Mouse (Mus musculus) hindbrain, postnatal 0 days (tissue): ENCODE measurements around the gene Gm20708. TPM values are rescaled to one million over a fixed set of nuclear protein-coding genes. Genes with fewer than 3 reads are reported as not detected.

ENCODE experiments used
- ATAC-seq: fragments of 200-750 bp; cut with Nextera tagmentation; 2 replicates; pipeline ENCODE4 v1.8.0; 2017; ENCODE audit warnings: mild to moderate bottlenecking, moderate TSS enrichment, moderate library complexity
- DNase-seq: peaks from one replicate; pipeline ENCODE4 v3.0.0-alpha.2; 2015; ENCODE audit warnings: low spot score
- H3K27ac ChIP-seq: fragments of 300-500 bp; sonication (generic); 2 replicates; pipeline ENCODE4 v1.5.1; 2014; ENCODE audit warnings: mild to moderate bottlenecking
- H3K27me3 ChIP-seq: fragments of 300-500 bp; sonication (generic); 2 replicates; pipeline ENCODE4 v1.6.1; 2014; ENCODE audit warnings: low read length, mixed read lengths; ENCODE audit not compliant: insufficient read depth
- H3K36me3 ChIP-seq: fragments of 300-500 bp; sonication (generic); 2 replicates; pipeline ENCODE4 v1.6.1; 2014; ENCODE audit warnings: low read length, mixed read lengths; ENCODE audit not compliant: insufficient read depth
- H3K4me1 ChIP-seq: fragments of 300-500 bp; sonication (generic); 2 replicates; pipeline ENCODE4 v1.6.1; 2014; ENCODE audit warnings: antibody characterized with exemption, low read length, mixed read lengths; ENCODE audit not compliant: insufficient read depth
- H3K4me2 ChIP-seq: fragments of 300-500 bp; sonication (generic); 2 replicates; pipeline ENCODE4 v1.6.1; 2014; ENCODE audit warnings: low read depth, mild to moderate bottlenecking, low read length, moderate library complexity, mixed read lengths
- H3K4me3 ChIP-seq: fragments of 300-500 bp; sonication (generic); 2 replicates; pipeline ENCODE4 v1.5.1; 2014; ENCODE audit warnings: low read length
- H3K9ac ChIP-seq: fragments of 300-500 bp; sonication (generic); replicated peaks from 2 replicates; pipeline ENCODE4 v1.6.1; 2014; ENCODE audit warnings: mild to moderate bottlenecking, low read length, moderate library complexity, mixed read lengths
- H3K9me3 ChIP-seq: fragments of 300-500 bp; sonication (generic); 2 replicates; pipeline ENCODE4 v1.6.1; 2016; ENCODE audit warnings: low read length, mixed read lengths
- CTCF ChIP-seq: IDR thresholded peaks from 2 replicates; pipeline ENCODE4 v1.5.1; 2016; ENCODE audit warnings: antibody characterized with exemption, control low read depth, low read depth
- WGBS: fragments of 180-500 bp; shearing (Covaris S2); extraction: QIAGEN DNeasy Blood & Tissue Kit; methylation state at CpG from one replicate; pipeline ENCODE4 v1.1.7; 2014; 5-methylcytosine and 5-hydroxymethylcytosine counted together
- polyA plus RNA-seq: library from polyadenylated mRNA; unstranded; fragments of >200 nt; fragmentation: Nextera tagmentation; extraction: Ambion mirVana; gene quantifications from 2 replicates; pipeline ENCODE4 v1.2.1, GENCODE M21; 2015
- total RNA-seq: library from RNA; depleted of rRNA; stranded (reverse); fragments of >200 nt; gene quantifications from 2 replicates; pipeline ENCODE4 v1.2.3, GENCODE M21; 2014

Gene Gm20708
- total and polyA plus RNA-seq, 2 experiments from 2014 or later, result 1.4 TPM; not detected in 1

- Histone ChIP-seq H3K27me3 (no peaks in the 10 kb centered on the region), H3K4me2 (peak overlapping the region; percentile 34), H3K27ac (peak overlapping the region; percentile 67), H3K4me1 (peaks cover 27% of the 10 kb centered on the region), H3K4me3 (no peak overlapping the region), H3K9me3 (no peaks in the 10 kb centered on the region), H3K9ac (peak overlapping the region; percentile 35; the same call in 1 of the 2 replicates), H3K36me3 (no peaks in the 10 kb centered on the region)
- DNase-seq (peak; percentile 78), ATAC-seq (peak; percentile 77)
- WGBS, result 13% methylated on average over 13 of the region's 13 CpGs
- TF ChIP-seq CTCF, result no peak
Observed at GRCm38 (mm10) chr11:117877917-117878745, 68.7 kb downstream of the Gm20708 start.

- ATAC-seq (peak; percentile 19; the same call in 1 of the 2 replicates), DNase-seq (peak; percentile 68)
- TF ChIP-seq CTCF, result no peak
- peaks cover 27% of the 10 kb centered on the region for H3K4me1 ChIP-seq
- H3K36me3 ChIP-seq, result no peaks in the 10 kb centered on the region
- H3K4me2 ChIP-seq, result peak overlapping the region; percentile 34
- no peaks in the 10 kb centered on the region for H3K27me3 ChIP-seq
- no peak overlapping the region for H3K4me3 ChIP-seq
- peak overlapping the region; percentile 67 for H3K27ac ChIP-seq
- H3K9me3 ChIP-seq, result no peaks in the 10 kb centered on the region
- WGBS, result 12% methylated on average over 8 of the region's 8 CpGs
- H3K9ac ChIP-seq, result peak overlapping the region; percentile 35; the same call in 1 of the 2 replicates
Observed at GRCm38 (mm10) chr11:117878892-117879291, 69.4 kb downstream of the Gm20708 start.

- no peak for TF ChIP-seq CTCF
Observed at GRCm38 (mm10) chr11:117879676-117880075, 70.2 kb downstream of the Gm20708 start.

GRCm38 (mm10) chr11:117880336-117880976, 71.0 kb downstream of the Gm20708 start:
- Histone ChIP-seq H3K9me3 (no peaks in the 10 kb centered on the region), H3K36me3 (no peaks in the 10 kb centered on the region), H3K4me3 (no peak overlapping the region), H3K27ac (no peak overlapping the region), H3K4me1 (peaks cover 27% of the 10 kb centered on the region), H3K4me2 (no peak overlapping the region), H3K9ac (no peak overlapping the region), H3K27me3 (no peaks in the 10 kb centered on the region)
- WGBS, result 74% methylated on average over 9 of the region's 9 CpGs
- ATAC-seq (peak; percentile 43), DNase-seq (peak; percentile 58)
- TF ChIP-seq CTCF, result no peak

More at GRCm38 (mm10) chr11:117879676-117880075, 70.2 kb downstream of the Gm20708 start:
- H3K9ac ChIP-seq, result no peak overlapping the region
- no peak overlapping the region for H3K4me3 ChIP-seq
- WGBS, result 55% methylated on average over 6 of the region's 6 CpGs
- DNase-seq (no peak), ATAC-seq (no peak)
- H3K27me3 ChIP-seq, result no peaks in the 10 kb centered on the region
- no peaks in the 10 kb centered on the region for H3K9me3 ChIP-seq
- no peak overlapping the region for H3K4me2 ChIP-seq
- H3K36me3 ChIP-seq, result no peaks in the 10 kb centered on the region
- H3K27ac ChIP-seq, result peak overlapping the region; percentile 37; the same call in 1 of the 2 replicates
- peaks cover 27% of the 10 kb centered on the region for H3K4me1 ChIP-seq

GRCm38 (mm10) chr11:117880977-117881358, 71.5 kb downstream of the Gm20708 start:
- TF ChIP-seq CTCF, result no peak
- no peaks in the 10 kb centered on the region for H3K36me3 ChIP-seq
- H3K4me3 ChIP-seq, result no peak overlapping the region
- no peak overlapping the region for H3K9ac ChIP-seq
- H3K9me3 ChIP-seq, result no peaks in the 10 kb centered on the region
- WGBS, result 79% methylated on average over 6 of the region's 6 CpGs
- no peak for ATAC-seq
- no peaks in the 10 kb centered on the region for H3K27me3 ChIP-seq
- H3K4me1 ChIP-seq, result peaks cover 27% of the 10 kb centered on the region
- no peak overlapping the region for H3K4me2 ChIP-seq
- DNase-seq, result no peak
- peak overlapping the region; percentile 22; the same call in 1 of the 2 replicates for H3K27ac ChIP-seq

- H3K27ac ChIP-seq, result peak overlapping the region; percentile 29; the same call in 1 of the 2 replicates
- H3K4me2 ChIP-seq, result no peak overlapping the region
- no peaks in the 10 kb centered on the region for H3K27me3 ChIP-seq
- peak; percentile 25 for DNase-seq
- H3K9me3 ChIP-seq, result no peaks in the 10 kb centered on the region
- ATAC-seq, result no peak
- H3K4me1 ChIP-seq, result peaks cover 27% of the 10 kb centered on the region
- no peak overlapping the region for H3K4me3 ChIP-seq
- H3K9ac ChIP-seq, result 0 out of 2 replicates have a peak overlapping the region, but pooled peaks have one; percentile 2
- TF ChIP-seq CTCF, result no peak
- WGBS, result 12% methylated on average over 8 of the region's 8 CpGs
- no peaks in the 10 kb centered on the region for H3K36me3 ChIP-seq
Observed at GRCm38 (mm10) chr11:117881787-117882186, 72.3 kb downstream of the Gm20708 start.
